Mouse (Mus musculus): ENCODE data around the gene Scarb2. TPM values are rescaled to one million over a fixed set of nuclear protein-coding genes. Genes with fewer than 3 reads are reported as not detected.
A peak's percentile ranks its signal among the peaks of the same experiment; 100 is the strongest.

Scarb2 gene
- total and polyA plus RNA-seq, 3 experiments, result 6.5 to 50.0 (median 31.8) TPM

GRCm38 (mm10) chr5:92498225-92498624, 8.4 kb downstream of the Scarb2 start:
- no peak for TF ChIP-seq GATA1 (IDR thresholded peaks at IDR 0.05; ENCODE audit: borderline replicate concordance, low read length)
- TF ChIP-seq TAL1 (conservative IDR thresholded peaks at IDR 0.05; ENCODE audit: low read depth, low read length), result no peak
- TF ChIP-seq POLR2AphosphoS5 (IDR thresholded peaks at IDR 0.05; ENCODE audit: insufficient replicate concordance, low read depth, low read length), result no peak
- no peak for TF ChIP-seq CTCF (IDR thresholded peaks at IDR 0.05; ENCODE audit: low read depth, low read length)
- no peak for TF ChIP-seq GATA2 (IDR thresholded peaks at IDR 0.05; ENCODE audit: borderline replicate concordance, low read depth, low read length)
- Histone ChIP-seq H3K4me3 (ENCODE audit: low read depth, low read length) (no peak overlapping the region), H3K4me1 (ENCODE audit: insufficient read depth, low read depth, low read length) (peaks cover 75% of the 10 kb centered on the region), H3K36me3 (replicated peaks) (peaks cover 76% of the 10 kb centered on the region), H3K27me3 (ENCODE audit: insufficient read depth, low read length) (no peaks in the 10 kb centered on the region), H3K9me3 (replicated peaks) (no peaks in the 10 kb centered on the region)
- DNase-seq (ENCODE audit: low spot score) (no peak), ATAC-seq (ENCODE audit: extremely low read depth, insufficient number of reproducible peaks, low FRiP score, poor library complexity, severe bottlenecking) (no peak)

DNA sequence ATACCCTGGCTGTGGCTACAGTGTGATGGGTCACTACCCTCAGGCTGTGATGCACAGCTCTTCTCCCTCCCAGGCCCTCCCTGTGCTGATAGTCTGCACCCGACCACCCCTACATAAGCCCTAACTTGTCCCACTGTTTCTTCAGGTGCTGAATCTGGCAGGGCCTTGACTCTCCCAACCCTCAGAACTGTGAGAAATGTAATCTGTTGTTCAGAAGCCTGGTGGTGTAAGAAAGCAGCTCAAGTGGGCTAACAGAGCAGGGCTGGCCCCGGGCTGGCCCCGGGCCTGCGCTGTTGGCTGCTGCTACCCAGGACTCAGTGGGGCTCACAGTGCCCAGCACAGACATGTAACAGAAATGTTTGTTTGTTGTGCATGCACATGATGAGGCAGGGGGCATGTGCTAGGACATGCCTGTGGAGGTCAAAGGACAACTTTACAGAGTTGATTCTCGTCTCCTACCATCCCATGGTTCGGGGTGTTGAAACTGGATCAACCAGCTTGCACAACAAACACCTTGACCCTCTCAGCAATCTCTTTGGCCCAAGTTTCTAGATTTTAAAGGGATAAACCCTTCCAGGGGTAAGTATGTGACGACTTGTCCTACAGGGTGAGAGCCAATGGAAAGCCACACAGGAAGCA, 10.7 kb downstream of the Scarb2 start:
- TF ChIP-seq POLR2AphosphoS5 (IDR thresholded peaks at IDR 0.05; ENCODE audit: insufficient replicate concordance, low read depth, low read length) (no peak), GATA2 (IDR thresholded peaks at IDR 0.05; ENCODE audit: borderline replicate concordance, low read depth, low read length) (no peak), CTCF (IDR thresholded peaks at IDR 0.05; ENCODE audit: low read depth, low read length) (no peak), GATA1 (IDR thresholded peaks at IDR 0.05; ENCODE audit: borderline replicate concordance, low read length) (no peak), TAL1 (conservative IDR thresholded peaks at IDR 0.05; ENCODE audit: low read depth, low read length) (no peak)
- Histone ChIP-seq H3K4me3 (ENCODE audit: low read depth, low read length) (no peak overlapping the region), H3K9me3 (replicated peaks) (no peaks in the 10 kb centered on the region), H3K4me1 (ENCODE audit: insufficient read depth, low read depth, low read length) (peaks cover 69% of the 10 kb centered on the region), H3K27me3 (ENCODE audit: insufficient read depth, low read length) (no peaks in the 10 kb centered on the region), H3K36me3 (replicated peaks) (peaks cover 64% of the 10 kb centered on the region)
- ATAC-seq (ENCODE audit: extremely low read depth, insufficient number of reproducible peaks, low FRiP score, poor library complexity, severe bottlenecking) (no peak), DNase-seq (ENCODE audit: low spot score) (no peak)

- ATAC-seq (ENCODE audit: extremely low read depth, insufficient number of reproducible peaks, low FRiP score, poor library complexity, severe bottlenecking), result no peak
- DNase-seq (ENCODE audit: low spot score), result no peak
- peaks cover 69% of the 10 kb centered on the region for H3K4me1 ChIP-seq (ENCODE audit: insufficient read depth, low read depth, low read length)
- H3K36me3 ChIP-seq (replicated peaks), result peaks cover 58% of the 10 kb centered on the region
- H3K4me3 ChIP-seq (ENCODE audit: low read depth, low read length), result no peak overlapping the region
- H3K27me3 ChIP-seq (ENCODE audit: insufficient read depth, low read length), result no peaks in the 10 kb centered on the region
- no peaks in the 10 kb centered on the region for H3K9me3 ChIP-seq (replicated peaks)
- TF ChIP-seq GATA2 (IDR thresholded peaks at IDR 0.05; ENCODE audit: borderline replicate concordance, low read depth, low read length), result no peak
- TF ChIP-seq TAL1 (conservative IDR thresholded peaks at IDR 0.05; ENCODE audit: low read depth, low read length), result no peak
- no peak for TF ChIP-seq CTCF (IDR thresholded peaks at IDR 0.05; ENCODE audit: low read depth, low read length)
- no peak for TF ChIP-seq POLR2AphosphoS5 (IDR thresholded peaks at IDR 0.05; ENCODE audit: insufficient replicate concordance, low read depth, low read length)
- TF ChIP-seq GATA1 (IDR thresholded peaks at IDR 0.05; ENCODE audit: borderline replicate concordance, low read length), result no peak
These were observed 11.3 kb downstream of the Scarb2 start for GRCm38 (mm10) chr5:92495291-92495690.

DNA sequence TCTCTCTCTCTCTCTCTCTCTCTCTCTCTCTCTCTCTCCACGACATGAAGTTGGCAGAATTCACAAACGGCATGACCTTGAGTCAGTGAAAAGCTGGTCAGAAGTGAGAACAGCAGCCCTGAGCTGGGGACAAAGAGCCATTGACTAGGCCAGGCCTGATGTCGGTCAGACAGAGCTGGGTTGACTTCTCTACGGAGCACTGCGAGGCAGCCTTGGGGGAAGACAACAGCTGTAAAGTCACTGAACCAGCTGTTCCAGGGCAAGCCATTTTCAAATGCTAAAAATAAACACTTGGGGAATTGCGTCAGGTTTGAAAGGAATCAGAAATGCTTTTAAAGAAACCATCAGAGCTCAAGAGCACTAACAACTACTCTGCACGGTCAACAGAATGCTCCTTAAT, 13.2 kb downstream of the Scarb2 start:
- Histone ChIP-seq H3K4me1 (ENCODE audit: insufficient read depth, low read depth, low read length) (peaks cover 70% of the 10 kb centered on the region), H3K4me3 (ENCODE audit: low read depth, low read length) (no peak overlapping the region), H3K36me3 (replicated peaks) (peaks cover 46% of the 10 kb centered on the region), H3K9me3 (replicated peaks) (no peaks in the 10 kb centered on the region), H3K27me3 (ENCODE audit: insufficient read depth, low read length) (no peaks in the 10 kb centered on the region)
- DNase-seq (ENCODE audit: low spot score) (no peak), ATAC-seq (ENCODE audit: extremely low read depth, insufficient number of reproducible peaks, low FRiP score, poor library complexity, severe bottlenecking) (no peak)
- no peak for TF ChIP-seq CTCF (IDR thresholded peaks at IDR 0.05; ENCODE audit: low read depth, low read length)
- no peak for TF ChIP-seq GATA1 (IDR thresholded peaks at IDR 0.05; ENCODE audit: borderline replicate concordance, low read length)
- TF ChIP-seq GATA2 (IDR thresholded peaks at IDR 0.05; ENCODE audit: borderline replicate concordance, low read depth, low read length), result no peak
- TF ChIP-seq TAL1 (conservative IDR thresholded peaks at IDR 0.05; ENCODE audit: low read depth, low read length), result no peak
- no peak for TF ChIP-seq POLR2AphosphoS5 (IDR thresholded peaks at IDR 0.05; ENCODE audit: insufficient replicate concordance, low read depth, low read length)

GRCm38 (mm10) chr5:92490779-92491178, 15.9 kb downstream of the Scarb2 start:
- Histone ChIP-seq H3K27me3 (ENCODE audit: insufficient read depth, low read length) (no peaks in the 10 kb centered on the region), H3K36me3 (replicated peaks) (peaks cover 52% of the 10 kb centered on the region), H3K9me3 (replicated peaks) (no peaks in the 10 kb centered on the region), H3K4me1 (ENCODE audit: insufficient read depth, low read depth, low read length) (peaks cover 67% of the 10 kb centered on the region), H3K4me3 (ENCODE audit: low read depth, low read length) (peak overlapping the region; percentile 51; the same call in 1 of the 2 replicates)
- no peak for DNase-seq (ENCODE audit: low spot score)
- ATAC-seq (ENCODE audit: extremely low read depth, insufficient number of reproducible peaks, low FRiP score, poor library complexity, severe bottlenecking), result peak; percentile 42
- TF ChIP-seq POLR2AphosphoS5 (IDR thresholded peaks at IDR 0.05; ENCODE audit: insufficient replicate concordance, low read depth, low read length) (no peak), CTCF (IDR thresholded peaks at IDR 0.05; ENCODE audit: low read depth, low read length) (no peak), GATA1 (IDR thresholded peaks at IDR 0.05; ENCODE audit: borderline replicate concordance, low read length) (no peak), GATA2 (IDR thresholded peaks at IDR 0.05; ENCODE audit: borderline replicate concordance, low read depth, low read length) (no peak), TAL1 (conservative IDR thresholded peaks at IDR 0.05; ENCODE audit: low read depth, low read length) (no peak)

DNA sequence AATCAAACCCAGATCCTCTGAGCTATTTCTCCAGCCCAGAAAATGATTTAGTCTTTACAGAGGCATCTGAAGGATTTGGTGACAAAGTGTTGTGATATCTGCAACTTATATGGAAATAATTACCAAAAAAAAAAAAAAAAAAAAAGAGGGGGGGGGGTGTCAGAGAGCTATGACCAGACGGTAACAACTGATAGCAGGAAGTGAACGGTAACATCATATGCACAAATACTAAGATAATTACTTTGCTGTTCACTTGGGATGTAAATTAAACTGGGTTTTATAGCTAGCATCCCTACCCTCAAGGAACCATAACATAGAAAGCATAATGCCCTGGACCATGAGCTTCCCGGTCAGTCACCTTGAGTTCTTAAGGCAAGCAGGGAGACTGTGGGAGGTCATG, 16.3 kb downstream of the Scarb2 start:
- TF ChIP-seq GATA2 (IDR thresholded peaks at IDR 0.05; ENCODE audit: borderline replicate concordance, low read depth, low read length), result no peak
- no peak for TF ChIP-seq GATA1 (IDR thresholded peaks at IDR 0.05; ENCODE audit: borderline replicate concordance, low read length)
- no peak for TF ChIP-seq CTCF (IDR thresholded peaks at IDR 0.05; ENCODE audit: low read depth, low read length)
- peak; percentile 56 for TF ChIP-seq TAL1 (conservative IDR thresholded peaks at IDR 0.05; ENCODE audit: low read depth, low read length)
- no peak for TF ChIP-seq POLR2AphosphoS5 (IDR thresholded peaks at IDR 0.05; ENCODE audit: insufficient replicate concordance, low read depth, low read length)
- DNase-seq (ENCODE audit: low spot score), result no peak
- peak; percentile 51 for ATAC-seq (ENCODE audit: extremely low read depth, insufficient number of reproducible peaks, low FRiP score, poor library complexity, severe bottlenecking)
- Histone ChIP-seq H3K4me1 (ENCODE audit: insufficient read depth, low read depth, low read length) (peaks cover 65% of the 10 kb centered on the region), H3K4me3 (ENCODE audit: low read depth, low read length) (peak overlapping the region; percentile 51; the same call in 1 of the 2 replicates), H3K27me3 (ENCODE audit: insufficient read depth, low read length) (no peaks in the 10 kb centered on the region), H3K36me3 (replicated peaks) (peaks cover 54% of the 10 kb centered on the region), H3K9me3 (replicated peaks) (no peaks in the 10 kb centered on the region)

All from G1E (cell line).